In genomic region chr17:26784525-26784924, GRCm38 (mm10) we compare ENCODE assay signal across 28 mouse cellular contexts. TPM values are rescaled to one million over a fixed set of nuclear protein-coding genes. Genes with fewer than 3 reads are reported as not detected.
DNase-seq lines count a peak whose midpoint lies in the region; ATAC-seq and TF ChIP-seq lines count a peak whose summit lies in the region.
"Had no signal": no experiment of that assay in that cellular context is flagged by ENCODE, and none has a peak within 500 bp of the region (broad histone marks: within the 10 kb centered on the region; RNA-seq: fewer than 3 reads in every experiment).

No protein-coding gene starts in this region.

- peaks cover 47% of the 10 kb centered on the region for H3K36me3 ChIP-seq in liver, embryonic 15.5 days (replicated peaks)
- peaks cover 57% of the 10 kb centered on the region for H3K36me3 ChIP-seq in midbrain, embryonic 14.5 days (ENCODE audit: control insufficient read depth, insufficient read depth, low read length)

- H3K4me2 ChIP-seq in liver, embryonic 15.5 days: peak overlapping the region; percentile 31
- no peak overlapping the region for H3K4me2 ChIP-seq in midbrain, embryonic 14.5 days (ENCODE audit: low read length)
- H3K4me2 ChIP-seq: forebrain, embryonic 15.5 days; heart, embryonic 13.5 days; midbrain, embryonic 11.5 days; neural tube, embryonic 12.5 days had no signal

- H3K4me3 ChIP-seq in bone marrow, adult 2 months (replicated peaks; ENCODE audit: control insufficient read depth, low read depth, low read length): no peak overlapping the region
- no peak overlapping the region for H3K4me3 ChIP-seq in liver, embryonic 15.5 days (replicated peaks)
- no peak overlapping the region for H3K4me3 ChIP-seq in midbrain, embryonic 14.5 days (replicated peaks; ENCODE audit: low read depth, low read length)
- H3K4me3 ChIP-seq: forebrain, embryonic 10.5 days; forebrain, embryonic 15.5 days; gastrocnemius, adult 2 months; heart, embryonic 13.5 days; myocyte; neural tube, embryonic 12.5 days had no signal

- ATAC-seq in liver, embryonic 15.5 days (ENCODE audit: insufficient read depth): no peak
- ATAC-seq in midbrain, embryonic 14.5 days (ENCODE audit: low FRiP score, low TSS enrichment): no peak
- ATAC-seq: forebrain, embryonic 15.5 days; hindbrain, embryonic 16.5 days had no signal

- 67% methylated on average over 8 of the region's 8 CpGs for WGBS in bone marrow, adult 2 months
- WGBS in liver, embryonic 15.5 days (ENCODE audit: insufficient replicate concordance): 57% methylated on average over 8 of the region's 8 CpGs
- WGBS in midbrain, embryonic 14.5 days: 93% methylated on average over 8 of the region's 8 CpGs

- peaks cover 3% of the 10 kb centered on the region for H3K4me1 ChIP-seq in bone marrow, adult 2 months (ENCODE audit: control insufficient read depth, insufficient read depth, low read length)
- H3K4me1 ChIP-seq in liver, embryonic 15.5 days (replicated peaks): peaks cover 56% of the 10 kb centered on the region
- peaks cover 8% of the 10 kb centered on the region for H3K4me1 ChIP-seq in midbrain, embryonic 14.5 days (ENCODE audit: control insufficient read depth, insufficient read depth, low read length)

- no peaks in the 10 kb centered on the region for H3K27me3 ChIP-seq in liver, embryonic 15.5 days
- H3K27me3 ChIP-seq in midbrain, embryonic 14.5 days (ENCODE audit: control insufficient read depth, insufficient read depth, low read length): no peaks in the 10 kb centered on the region
- H3K27me3 ChIP-seq: forebrain, embryonic 15.5 days; heart, embryonic 13.5 days; neural tube, embryonic 12.5 days had no signal

- no peaks in the 10 kb centered on the region for H3K9me3 ChIP-seq in liver, embryonic 15.5 days (replicated peaks)
- H3K9me3 ChIP-seq in midbrain, embryonic 14.5 days (ENCODE audit: control insufficient read depth, low read length): no peaks in the 10 kb centered on the region
- H3K9me3 ChIP-seq: forebrain, embryonic 10.5 days; forebrain, embryonic 15.5 days; heart, embryonic 13.5 days; neural tube, embryonic 12.5 days had no signal

- H3K27ac ChIP-seq in bone marrow, adult 2 months (ENCODE audit: control insufficient read depth, insufficient read depth, low read depth, low read length, poor library complexity): peak overlapping the region; percentile 71
- peak overlapping the region; percentile 67; the same call in 1 of the 2 replicates for H3K27ac ChIP-seq in liver, embryonic 15.5 days (replicated peaks)
- no peak overlapping the region for H3K27ac ChIP-seq in midbrain, embryonic 14.5 days (replicated peaks; ENCODE audit: low read depth, low read length)
- H3K27ac ChIP-seq: forebrain, embryonic 10.5 days; forebrain, embryonic 15.5 days; gastrocnemius, adult 2 months; heart, embryonic 13.5 days; neural tube, embryonic 12.5 days had no signal

- peak; percentile 46 for DNase-seq in liver
- DNase-seq in spleen, postnatal 36 days (ENCODE audit: low spot score in 2 of 2): peak; percentile 48 to 49
- no peak for DNase-seq in kidney, postnatal 4 days
- DNase-seq in midbrain, embryonic 14.5 days: no peak
- DNase-seq in thymus, postnatal 0 days (ENCODE audit: low spot score): no peak
- DNase-seq: adrenal gland, postnatal 25 days; cerebellum, adult 8-10 months; cerebellum, postnatal 25 days; gastrocnemius, adult 2 months; heart, postnatal 10 days; kidney, adult 2 months; kidney, postnatal 36 days; left cerebral cortex, postnatal 4 days; lung, adult 2 months; lung, postnatal 10 days; right cerebral cortex, adult 18-20 months; right cerebral cortex, postnatal 4 days; thymus, adult 18-20 months; thymus, postnatal 4 days had no signal

- TF ChIP-seq POLR2A in bone marrow, adult 2 months (IDR thresholded peaks at IDR 0.05; ENCODE audit: borderline replicate concordance, control insufficient read depth, low read depth, low read length): no peak

- no peak overlapping the region for H3K9ac ChIP-seq in liver, embryonic 15.5 days
- no peak overlapping the region for H3K9ac ChIP-seq in midbrain, embryonic 14.5 days (replicated peaks; ENCODE audit: low read length)
- H3K9ac ChIP-seq: forebrain, embryonic 15.5 days; heart, embryonic 13.5 days; neural tube, embryonic 12.5 days had no signal

- TF ChIP-seq CTCF in bone marrow, adult 2 months (IDR thresholded peaks at IDR 0.05; ENCODE audit: control insufficient read depth, insufficient read depth, low read length): no peak

RNA-seq across cellular contexts. Expression of gene Bnip1, which starts 3.7 kb away (rescaled TPM):
- polyA plus RNA-seq in bone marrow, adult 2 months (2011; ENCODE audit: insufficient read depth, insufficient read length, low replicate concordance, missing spikeins): 20.7 and 29.5 TPM in 2 replicates
- polyA plus RNA-seq in liver, embryonic 15.5 days (2015; fragmentation: Nextera tagmentation; extraction: Ambion mirVana): 21.0 and 22.8 TPM in 2 replicates
- polyA plus RNA-seq in midbrain, embryonic 14.5 days (2014; fragmentation: Nextera tagmentation; extraction: Ambion mirVana): 54.5 and 59.0 TPM in 2 replicates
- polyA plus RNA-seq in thymus, postnatal 0 days (2015; fragmentation: Nextera tagmentation; extraction: Ambion mirVana): 41.1 and 41.6 TPM in 2 replicates

Comparison
In these comparisons a context has a peak if more than half of its experiments do, and no peak if none do; other contexts are left out.
1. DNase-seq: peak in liver (single experiment) and spleen, postnatal 36 days (2 of 2); none in kidney, postnatal 4 days (0 of 2), midbrain, embryonic 14.5 days (single experiment) and thymus, postnatal 0 days (single experiment).